Mouse (Mus musculus) mouse embryonic stem cell (cell line): Measurements from ENCODE around the gene Aco2.

ENCODE experiments used
- in situ Hi-C, 2 experiments: fragments of 300-500 bp; cut with MboI; formaldehyde crosslinking; loops; 1 replicate in 1 of 2; 3 replicates in 1 of 2; pipeline ENCODE4 v1.14.3; 2019 to 2020; ENCODE audit warnings: low sequenced_read_pairs in 2 of 2, low pct_unique_long_range_greater_than_20kb in 1 of 2, mixed read lengths in 1 of 2; ENCODE audit not compliant: unreplicated experiment in 1 of 2

Gene Aco2

GRCm38 (mm10) chr15:81840306-81840705 is 31.8 kb upstream of the Aco2 start:
- in situ Hi-C loops: no loop called here

- in situ Hi-C loops: no loop called here
Measured at GRCm38 (mm10) chr15:81842275-81842674, 29.8 kb upstream of the Aco2 start.

- in situ Hi-C loops: no loop called here
Measured at GRCm38 (mm10) chr15:81845033-81845625, 27.0 kb upstream of the Aco2 start.

GRCm38 (mm10) chr15:81845724-81846123 is 26.4 kb upstream of the Aco2 start:
- in situ Hi-C loops: no loop called here

GRCm38 (mm10) chr15:81846755-81847154 is 25.4 kb upstream of the Aco2 start:
- in situ Hi-C loops: no loop called here

- in situ Hi-C loops: no loop called here
Measured at GRCm38 (mm10) chr15:81847161-81847560, 24.9 kb upstream of the Aco2 start.

GRCm38 (mm10) chr15:81847861-81848260 is 24.2 kb upstream of the Aco2 start:
- in situ Hi-C loops: no loop called here

- in situ Hi-C loops: no loop called here
Measured at GRCm38 (mm10) chr15:81848301-81848700, 23.8 kb upstream of the Aco2 start.

GRCm38 (mm10) chr15:81849104-81849503 is 23.0 kb upstream of the Aco2 start:
- in situ Hi-C loops: no loop called here

- in situ Hi-C loops: no loop called here
Measured at GRCm38 (mm10) chr15:81850718-81851117, 21.4 kb upstream of the Aco2 start.

- in situ Hi-C loops: no loop called here
Measured at GRCm38 (mm10) chr15:81851375-81851774, 20.7 kb upstream of the Aco2 start.

- in situ Hi-C loops: no loop called here
Measured at GRCm38 (mm10) chr15:81852411-81853000, 19.6 kb upstream of the Aco2 start.

GRCm38 (mm10) chr15:81853081-81853480 is 19.0 kb upstream of the Aco2 start:
- in situ Hi-C loops: no loop called here

- in situ Hi-C loops: no loop called here
Measured at GRCm38 (mm10) chr15:81856030-81856790, 15.9 kb upstream of the Aco2 start.

- in situ Hi-C loops: no loop called here
Measured at GRCm38 (mm10) chr15:81856938-81857723, 15.0 kb upstream of the Aco2 start.

- in situ Hi-C loops: no loop called here
Measured at GRCm38 (mm10) chr15:81857724-81858116, 14.4 kb upstream of the Aco2 start.

GRCm38 (mm10) chr15:81858138-81858516 is 14.0 kb upstream of the Aco2 start:
- in situ Hi-C loops: no loop called here

- in situ Hi-C loops: no loop called here
Measured at GRCm38 (mm10) chr15:81858517-81859329, 13.4 kb upstream of the Aco2 start, which contains the start of gene Tob2. TSS of gene Tob2 (minus strand) at chr15:81858796.
